Mouse (Mus musculus) olfactory bulb, adult 2 months (tissue): ENCODE results near the gene Fnbp1.

Experiments used
- CTCF ChIP-seq: fragments of 200-500 bp; IDR thresholded peaks from 2 replicates; pipeline ENCODE4 v1.5.1; 2012; ENCODE audit warnings: low read depth, mild to moderate bottlenecking, low read length, moderate library complexity; ENCODE audit not compliant: insufficient read depth
- POLR2A ChIP-seq: fragments of 200-500 bp; IDR thresholded peaks from 2 replicates; pipeline ENCODE4 v1.6.1; 2012; ENCODE audit warnings: mild to moderate bottlenecking, low read depth, low read length, moderate library complexity; ENCODE audit not compliant: insufficient read depth

DNA sequence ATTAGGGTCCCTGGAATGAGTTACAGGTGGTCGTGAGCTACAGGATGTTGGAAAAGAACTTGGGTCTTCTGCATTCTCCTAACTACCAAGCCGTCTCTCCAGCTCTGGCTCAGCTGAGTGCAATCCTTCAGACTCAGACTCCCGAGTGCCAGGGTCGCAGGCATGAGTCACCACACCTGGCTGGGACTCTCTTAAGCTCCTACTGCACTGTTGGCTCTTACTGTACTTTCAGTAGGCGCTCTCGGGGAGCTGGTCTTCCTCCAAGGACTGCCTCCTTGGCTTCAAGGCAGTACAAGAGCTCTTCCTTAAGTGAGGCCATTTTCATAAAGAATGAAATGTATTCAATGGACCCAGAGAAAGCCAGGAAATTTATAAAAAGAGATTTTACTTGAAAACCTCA, 100.4 kb downstream of the Fnbp1 start:
- no peak for TF ChIP-seq CTCF
- no peak for TF ChIP-seq POLR2A
